ENCODE assay signal across 10 mouse cellular contexts in genomic region chr11:68807787-68808186, GRCm38 (mm10).
DNase-seq lines count a peak whose midpoint lies in the region; ATAC-seq and TF ChIP-seq lines count a peak whose summit lies in the region.
"Had no signal": no experiment of that assay in that cellular context is flagged by ENCODE, and none has a peak within 500 bp of the region (broad histone marks: within the 10 kb centered on the region; RNA-seq: fewer than 3 reads in every experiment).

No protein-coding gene starts in this region.

- peaks cover 96% of the 10 kb centered on the region for H3K36me3 ChIP-seq in kidney, embryonic 14.5 days (ENCODE audit: control insufficient read depth, insufficient read depth, low read length)
- peaks cover 96% of the 10 kb centered on the region for H3K36me3 ChIP-seq in forebrain, postnatal 0 days (ENCODE audit: insufficient read depth)
- H3K36me3 ChIP-seq in kidney, embryonic 16.5 days (ENCODE audit: insufficient read depth, low read length) = peaks cover 94% of the 10 kb centered on the region
- peaks cover 95% of the 10 kb centered on the region for H3K36me3 ChIP-seq in liver, embryonic 13.5 days

- no peak overlapping the region for H3K9ac ChIP-seq in kidney, embryonic 14.5 days (ENCODE audit: low read depth, low read length)
- no peak overlapping the region for H3K9ac ChIP-seq in forebrain, postnatal 0 days
- no peak overlapping the region for H3K9ac ChIP-seq in kidney, embryonic 16.5 days (replicated peaks; ENCODE audit: low read length)
- H3K9ac ChIP-seq in liver, embryonic 13.5 days = no peak overlapping the region
- H3K9ac ChIP-seq: embryonic facial prominence, embryonic 15.5 days; neural tube, embryonic 12.5 days had no signal

- H3K4me1 ChIP-seq in kidney, embryonic 14.5 days (ENCODE audit: control insufficient read depth, insufficient read depth, low read length) = no peaks in the 10 kb centered on the region
- H3K4me1 ChIP-seq in forebrain, postnatal 0 days (ENCODE audit: insufficient read depth) = no peaks in the 10 kb centered on the region
- H3K4me1 ChIP-seq in kidney, embryonic 16.5 days (ENCODE audit: insufficient read depth, low read length) = no peaks in the 10 kb centered on the region
- no peaks in the 10 kb centered on the region for H3K4me1 ChIP-seq in liver, embryonic 13.5 days (replicated peaks)
- H3K4me1 ChIP-seq: embryonic facial prominence, embryonic 15.5 days; neural tube, embryonic 12.5 days had no signal

- no peaks in the 10 kb centered on the region for H3K9me3 ChIP-seq in kidney, embryonic 14.5 days (ENCODE audit: control insufficient read depth, low read length)
- no peaks in the 10 kb centered on the region for H3K9me3 ChIP-seq in forebrain, postnatal 0 days (ENCODE audit: low read length)
- H3K9me3 ChIP-seq in kidney, embryonic 16.5 days (ENCODE audit: low read length) = no peaks in the 10 kb centered on the region
- H3K9me3 ChIP-seq in liver, embryonic 13.5 days (replicated peaks) = no peaks in the 10 kb centered on the region
- H3K9me3 ChIP-seq: embryonic facial prominence, embryonic 15.5 days; neural tube, embryonic 12.5 days had no signal

- no peak for ATAC-seq in kidney, embryonic 14.5 days (ENCODE audit: low FRiP score, low TSS enrichment)
- peak; percentile 53 for ATAC-seq in forebrain, postnatal 0 days
- ATAC-seq in kidney, embryonic 16.5 days (ENCODE audit: low FRiP score, low TSS enrichment) = peak; percentile 57; the same call in 1 of the 2 replicates
- ATAC-seq in liver, embryonic 13.5 days (ENCODE audit: low read depth) = peak; percentile 39; the same call in 1 of the 2 replicates

- DNase-seq in kidney, adult 18-20 months = peak; percentile 78
- peak; percentile 64 for DNase-seq in c-Kit-positive CD71-positive TER-119-positive erythroid progenitor cells, embryonic 14.5 days (ENCODE audit: low spot score)
- DNase-seq in forebrain, postnatal 0 days = peak; percentile 80
- DNase-seq in liver, embryonic 13.5 days = peak; percentile 39
- DNase-seq in ovary, postnatal 14 days (ENCODE audit: low spot score) = peak; percentile 77
- DNase-seq in thymus, postnatal 0 days (ENCODE audit: low spot score) = peak; percentile 64

- WGBS in kidney, embryonic 14.5 days = 41% methylated on average over 6 of the region's 6 CpGs
- WGBS in forebrain, postnatal 0 days = 26% methylated on average over 6 of the region's 6 CpGs
- WGBS in kidney, embryonic 16.5 days = 36% methylated on average over 6 of the region's 6 CpGs
- WGBS in liver, embryonic 13.5 days (ENCODE audit: insufficient replicate concordance) = 26% methylated on average over 6 of the region's 6 CpGs

- no peaks in the 10 kb centered on the region for H3K27me3 ChIP-seq in kidney, embryonic 14.5 days (ENCODE audit: control insufficient read depth, insufficient read depth, low read length)
- H3K27me3 ChIP-seq in forebrain, postnatal 0 days (ENCODE audit: insufficient read depth, low read length) = no peaks in the 10 kb centered on the region
- no peaks in the 10 kb centered on the region for H3K27me3 ChIP-seq in kidney, embryonic 16.5 days (ENCODE audit: insufficient read depth, low read length)
- H3K27me3 ChIP-seq in liver, embryonic 13.5 days = no peaks in the 10 kb centered on the region
- H3K27me3 ChIP-seq: embryonic facial prominence, embryonic 15.5 days; neural tube, embryonic 12.5 days had no signal

- H3K4me2 ChIP-seq in kidney, embryonic 14.5 days (replicated peaks; ENCODE audit: low read depth, low read length) = no peak overlapping the region
- no peak overlapping the region for H3K4me2 ChIP-seq in forebrain, postnatal 0 days (ENCODE audit: low read depth)
- H3K4me2 ChIP-seq in kidney, embryonic 16.5 days (replicated peaks; ENCODE audit: low read depth, low read length) = no peak overlapping the region
- no peak overlapping the region for H3K4me2 ChIP-seq in liver, embryonic 13.5 days
- H3K4me2 ChIP-seq: embryonic facial prominence, embryonic 15.5 days; neural tube, embryonic 12.5 days had no signal

- no peak overlapping the region for H3K4me3 ChIP-seq in kidney, embryonic 14.5 days (ENCODE audit: low read length)
- H3K4me3 ChIP-seq in forebrain, postnatal 0 days (ENCODE audit: low read depth, low read length) = no peak overlapping the region
- no peak overlapping the region for H3K4me3 ChIP-seq in kidney, embryonic 16.5 days (ENCODE audit: low read length)
- H3K4me3 ChIP-seq in liver, embryonic 13.5 days (replicated peaks) = no peak overlapping the region
- H3K4me3 ChIP-seq: embryonic facial prominence, embryonic 15.5 days; neural tube, embryonic 12.5 days had no signal

- peak; percentile 94 for TF ChIP-seq CTCF in forebrain, postnatal 0 days (IDR thresholded peaks at IDR 0.05; ENCODE audit: low read depth)

- no peak overlapping the region for H3K27ac ChIP-seq in kidney, embryonic 14.5 days (ENCODE audit: low read depth, low read length)
- no peak overlapping the region for H3K27ac ChIP-seq in forebrain, postnatal 0 days (ENCODE audit: low read depth, low read length)
- no peak overlapping the region for H3K27ac ChIP-seq in kidney, embryonic 16.5 days (ENCODE audit: low read length)
- H3K27ac ChIP-seq in liver, embryonic 13.5 days = no peak overlapping the region
- H3K27ac ChIP-seq: embryonic facial prominence, embryonic 15.5 days; neural tube, embryonic 12.5 days had no signal
